Mouse (Mus musculus) fat pad, adult 2 months (tissue): ENCODE measurements at regions not wholly inside any gene's neighbourhood (a gene's known extent, or its start where the extent isn't known, plus 50 kb on each side); places are given as distances from the start of the nearest gene placed in this dataset.
"Not testable (repeated sequence)": the region's sequence is repeated elsewhere in the genome, so short reads cannot be mapped to it uniquely, and the experiment has no call there.

Experiments used
- DNase-seq: peaks from one replicate; pipeline ENCODE4 v3.0.0-alpha.2; 2011; ENCODE audit warnings: low read depth, low spot score; ENCODE audit errors: extremely low read depth

GRCm38 (mm10) chr10:69035536-69035935 is 115.7 kb upstream of the Rhobtb1 start:
- DNase-seq = not testable (repeated sequence)

DNA sequence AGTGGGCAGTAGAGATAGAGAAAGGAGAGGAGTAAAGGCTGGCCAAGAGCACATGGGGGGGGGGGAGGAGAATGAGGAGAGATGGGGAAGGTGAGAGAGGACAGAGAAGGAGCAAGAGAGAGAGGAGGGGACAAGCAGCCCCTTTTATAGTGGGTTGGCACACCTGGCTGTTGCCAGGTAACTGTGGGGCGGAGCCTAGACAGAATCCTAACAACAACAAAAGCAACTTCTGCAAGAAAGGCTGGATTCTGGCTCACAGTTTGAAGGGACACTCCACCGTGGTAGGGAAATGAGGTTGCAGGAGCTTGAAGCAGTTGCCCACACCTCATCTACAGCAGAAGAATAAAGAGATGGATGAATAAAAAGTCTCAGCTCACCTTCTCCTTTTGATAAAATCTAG is 115.1 kb upstream of the Rhobtb1 start:
- DNase-seq = no peak

- DNase-seq = no peak
These were observed 107.0 kb upstream of the Rhobtb1 start for GRCm38 (mm10) chr10:69044171-69044651.

DNA sequence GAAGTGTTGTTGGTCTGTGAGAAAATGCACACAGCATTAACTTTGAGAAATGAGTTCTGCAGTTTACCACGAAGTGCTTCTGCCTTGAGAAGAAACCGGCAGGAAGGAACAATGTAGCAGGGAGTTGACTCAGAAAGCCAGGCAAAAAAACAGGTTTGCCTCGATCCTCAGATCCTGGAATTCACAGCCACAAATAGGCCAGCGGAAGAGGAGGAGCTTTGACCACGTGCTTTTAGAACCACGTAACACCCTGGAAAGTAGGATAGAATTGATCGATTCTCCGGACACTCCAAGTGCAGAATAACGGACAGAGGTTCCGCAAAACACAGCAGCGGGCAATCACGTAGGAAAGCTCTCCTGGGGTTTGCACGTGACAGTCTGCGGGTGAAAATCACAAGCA is 106.0 kb upstream of the Rhobtb1 start:
- DNase-seq = no peak

GRCm38 (mm10) chr10:69046008-69046555 is 105.2 kb upstream of the Rhobtb1 start:
- no peak for DNase-seq

- no peak for DNase-seq
These were observed 73.2 kb upstream of the Rhobtb1 start for GRCm38 (mm10) chr10:69078008-69078407.

- no peak for DNase-seq
These were observed 65.0 kb upstream of the Rhobtb1 start for GRCm38 (mm10) chr10:69086184-69086583.

DNA sequence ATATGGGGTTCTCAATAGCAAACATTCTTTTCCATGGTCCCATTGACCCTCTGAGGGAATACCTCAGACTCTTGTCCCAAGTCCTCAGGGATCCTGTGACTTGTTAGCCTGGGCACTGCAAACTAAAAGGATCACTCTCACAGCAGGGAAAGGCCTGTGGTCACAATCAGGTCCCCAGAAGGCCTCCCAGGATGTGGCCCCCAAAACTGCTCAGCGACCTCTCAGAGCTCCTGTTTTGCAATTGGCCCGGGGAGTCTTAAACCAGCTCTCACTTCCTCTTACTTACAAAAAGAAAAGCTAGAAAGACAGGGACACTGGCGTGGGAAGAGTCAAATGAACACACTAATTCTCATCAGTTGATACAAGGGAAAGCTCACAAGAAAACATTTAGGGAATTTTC is 59.4 kb upstream of the Rhobtb1 start:
- DNase-seq = no peak

GRCm38 (mm10) chr10:69100021-69100420 is 51.2 kb upstream of the Rhobtb1 start:
- DNase-seq = no peak

- DNase-seq = not testable (repeated sequence)
These were observed 50.5 kb upstream of the Rhobtb1 start for GRCm38 (mm10) chr10:69100742-69101141.
